Mouse (Mus musculus) heart, postnatal 10 days (tissue): ENCODE data around the gene Taar3. TPM values are rescaled to one million over a fixed set of nuclear protein-coding genes. Genes with fewer than 3 reads are reported as not detected.

Experiments
- DNase-seq, 2 experiments: peaks; one replicate each; pipeline ENCODE4 v3.0.0; 2021
- intact Hi-C: fragments of 180-260 bp; cut with DNase I; formaldehyde crosslinking; loops from one replicate; pipeline ENCODE4 v1.15.1; 2025
- total RNA-seq, 2 experiments: library from RNA; stranded (reverse); gene quantifications; 2 replicates each; pipeline ENCODE4 v1.2.3; 2021

The Taar3 gene
- total RNA-seq, 2 experiments from 2014 or later: not detected

GRCm38 (mm10) chr10:23993381-23993780 lies 44.0 kb downstream of the Taar3 start, which contains the start of gene Taar7a:
Gene Taar7a (minus strand): TSS chr10:23993481.
- intact Hi-C loops: no loop called here
- DNase-seq: no peak

- intact Hi-C loops: no loop called here
- DNase-seq: no peak
Observed at GRCm38 (mm10) chr10:23999639-24000038, 50.3 kb downstream of the Taar3 start, which contains the start of gene Taar7b. Gene Taar7b (plus strand): TSS chr10:23999939.

Other genes with a start within 250 kb of the Taar3 start
- 100 to 1,000 TPM; 272 to 393 TPM for gene Rps12, start 162.3 kb upstream of the Taar3 start, total RNA-seq
- gene Slc18b1, start 152.6 kb upstream of the Taar3 start, total RNA-seq: 10 to 100 TPM; 13.1 to 14.9 TPM
- not detected for gene Vnn3, start 98.1 kb upstream of the Taar3 start, total RNA-seq
- gene Vnn1, start 54.9 kb upstream of the Taar3 start, total RNA-seq: 1 to 10 TPM; 1.5 to 2.1 TPM
- gene Taar1, start 29.2 kb upstream of the Taar3 start, total RNA-seq: not detected
- not detected for gene Taar2, start 11.0 kb upstream of the Taar3 start, total RNA-seq
- not detected for gene Taar4, start 10.9 kb downstream of the Taar3 start, total RNA-seq
- not detected for gene Taar5, start 21.1 kb downstream of the Taar3 start, total RNA-seq
- not detected for gene Taar6, start 36.1 kb downstream of the Taar3 start, total RNA-seq
- gene Taar7a, start 43.9 kb downstream of the Taar3 start, total RNA-seq: not detected
- not detected for gene Taar7b, start 50.4 kb downstream of the Taar3 start, total RNA-seq
- not detected for gene Taar7d, start 77.7 kb downstream of the Taar3 start, total RNA-seq
- not detected for gene Taar7e, start 88.1 kb downstream of the Taar3 start, total RNA-seq
- not detected for gene Taar7f, start 100.0 kb downstream of the Taar3 start, total RNA-seq
- gene Taar8a, start 126.9 kb downstream of the Taar3 start, total RNA-seq: not detected
- not detected for gene Taar8b, start 142.7 kb downstream of the Taar3 start, total RNA-seq
- gene Taar8c, start 152.4 kb downstream of the Taar3 start, total RNA-seq: not detected
- not detected for gene Taar9, start 160.0 kb downstream of the Taar3 start, total RNA-seq
- 10 to 100 TPM; 44.9 to 54.6 TPM for gene Stx7, start 199.7 kb downstream of the Taar3 start, total RNA-seq